Mouse (Mus musculus): ENCODE measurements at regions not wholly inside any gene's neighbourhood (a gene's known extent, or its start where the extent isn't known, plus 50 kb on each side); places are given as distances from the start of the nearest gene placed in this dataset.

DNA sequence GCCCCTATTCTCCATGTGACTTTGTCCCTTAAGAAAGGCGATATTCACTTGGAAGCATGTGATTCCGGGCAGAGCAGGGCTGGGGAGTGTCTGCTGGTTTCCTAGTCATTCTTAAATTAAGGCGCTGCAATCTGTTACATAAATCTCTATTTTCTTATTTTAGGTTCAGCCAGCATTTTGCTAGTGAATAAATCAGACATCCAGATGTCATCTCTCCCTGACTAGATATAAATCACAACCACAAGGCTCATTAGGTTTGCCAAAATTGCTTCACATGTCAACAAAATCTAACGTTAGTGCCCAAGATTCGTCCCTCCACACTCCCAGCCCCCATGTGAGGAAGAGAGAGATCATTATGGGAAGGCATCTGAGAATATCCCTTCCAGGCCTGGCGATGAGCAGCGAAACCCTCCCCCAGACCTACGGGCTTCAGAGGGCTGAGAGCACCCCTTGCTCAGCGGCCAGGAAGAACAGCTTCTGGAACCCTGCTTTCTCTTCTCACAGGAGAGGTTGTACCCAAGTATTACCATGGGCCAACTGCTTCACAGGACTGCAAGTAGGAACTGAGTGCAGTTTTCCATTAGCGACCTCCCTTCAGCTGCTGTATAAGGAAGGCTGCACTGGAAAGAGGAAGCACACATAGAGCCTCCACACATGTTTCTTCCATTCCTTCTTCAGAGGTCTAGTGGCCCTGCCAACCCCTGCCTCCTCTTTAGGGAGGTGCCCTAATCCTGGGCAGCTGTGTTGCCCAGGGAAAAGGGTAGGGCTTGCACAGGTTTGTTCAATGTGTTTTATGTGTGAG is 250.5 kb downstream of the Hivep2 start:
- no peak overlapping the region for H3K9ac ChIP-seq
- ATAC-seq (ENCODE audit: low FRiP score): no peak
- H3K27ac ChIP-seq: no peak overlapping the region
- no peaks in the 10 kb centered on the region; the same call in 1 of the 2 replicates for H3K9me3 ChIP-seq
- no peak overlapping the region for H3K4me3 ChIP-seq
- no peaks in the 10 kb centered on the region for H3K27me3 ChIP-seq
- no peak overlapping the region for H3K4me2 ChIP-seq
- H3K36me3 ChIP-seq: no peaks in the 10 kb centered on the region
- 83% methylated on average over 10 of the region's 10 CpGs for WGBS
- H3K4me1 ChIP-seq (replicated peaks): no peaks in the 10 kb centered on the region

GRCm38 (mm10) chr10:14215512-14215911 is 249.6 kb downstream of the Hivep2 start:
- Histone ChIP-seq H3K4me3 (no peak overlapping the region), H3K9ac (no peak overlapping the region), H3K27ac (no peak overlapping the region), H3K4me1 (replicated peaks) (no peaks in the 10 kb centered on the region), H3K36me3 (no peaks in the 10 kb centered on the region), H3K9me3 (no peaks in the 10 kb centered on the region; the same call in 1 of the 2 replicates), H3K27me3 (no peaks in the 10 kb centered on the region), H3K4me2 (no peak overlapping the region)
- WGBS: 85% methylated on average over 4 of the region's 4 CpGs
- no peak for ATAC-seq (ENCODE audit: low FRiP score)

- H3K36me3 ChIP-seq: no peaks in the 10 kb centered on the region
- H3K9ac ChIP-seq: no peak overlapping the region
- no peak for ATAC-seq (ENCODE audit: low FRiP score)
- no peak overlapping the region for H3K4me3 ChIP-seq
- H3K27me3 ChIP-seq: no peaks in the 10 kb centered on the region
- no peaks in the 10 kb centered on the region; the same call in 1 of the 2 replicates for H3K9me3 ChIP-seq
- no peak overlapping the region for H3K27ac ChIP-seq
- no peak overlapping the region for H3K4me2 ChIP-seq
- WGBS: 91% methylated on average over 5 of the region's 5 CpGs
- no peaks in the 10 kb centered on the region for H3K4me1 ChIP-seq (replicated peaks)
Observed at GRCm38 (mm10) chr10:14213536-14213935, 247.7 kb downstream of the Hivep2 start.

GRCm38 (mm10) chr10:14211926-14212325 is 246.1 kb downstream of the Hivep2 start:
- no peaks in the 10 kb centered on the region; the same call in 1 of the 2 replicates for H3K4me1 ChIP-seq (replicated peaks)
- WGBS: 77% methylated on average over 6 of the region's 6 CpGs
- no peak for ATAC-seq (ENCODE audit: low FRiP score)

DNA sequence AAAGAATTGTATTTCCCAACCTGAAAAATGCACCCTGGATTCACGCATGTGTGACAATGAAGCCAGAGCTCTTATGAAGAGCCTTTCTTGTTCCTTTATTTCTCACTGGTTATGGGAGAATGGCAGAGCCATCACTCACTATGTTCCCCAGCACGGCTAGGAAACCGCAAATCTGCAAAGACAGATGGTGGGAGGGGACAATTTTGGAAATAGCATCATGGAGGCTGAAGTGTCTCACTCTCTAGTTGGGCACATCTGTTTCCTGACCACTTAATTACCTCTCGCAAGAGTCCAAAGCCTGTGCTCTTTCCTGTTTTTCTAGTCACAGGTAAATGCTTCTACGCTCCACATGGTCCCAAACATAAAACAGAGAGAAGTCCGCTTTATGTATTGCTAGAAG is 245.6 kb downstream of the Hivep2 start:
- Histone ChIP-seq H3K27ac (no peak overlapping the region), H3K9me3 (no peaks in the 10 kb centered on the region), H3K4me1 (replicated peaks) (no peaks in the 10 kb centered on the region; the same call in 1 of the 2 replicates), H3K9ac (no peak overlapping the region), H3K36me3 (no peaks in the 10 kb centered on the region), H3K27me3 (no peaks in the 10 kb centered on the region), H3K4me3 (no peak overlapping the region), H3K4me2 (no peak overlapping the region)
- WGBS: 83% methylated on average over 6 of the region's 6 CpGs
- no peak for ATAC-seq (ENCODE audit: low FRiP score)

More at GRCm38 (mm10) chr10:14211926-14212325, 246.1 kb downstream of the Hivep2 start:
- no peak overlapping the region for H3K4me3 ChIP-seq
- no peaks in the 10 kb centered on the region for H3K9me3 ChIP-seq
- H3K4me2 ChIP-seq: no peak overlapping the region
- H3K27ac ChIP-seq: no peak overlapping the region
- H3K36me3 ChIP-seq: no peaks in the 10 kb centered on the region
- H3K9ac ChIP-seq: no peak overlapping the region
- H3K27me3 ChIP-seq: no peaks in the 10 kb centered on the region

- no peak overlapping the region for H3K9ac ChIP-seq
- H3K27ac ChIP-seq: no peak overlapping the region
- ATAC-seq (ENCODE audit: low FRiP score): no peak
- WGBS: 90% methylated on average over 8 of the region's 8 CpGs
- H3K4me1 ChIP-seq (replicated peaks): no peaks in the 10 kb centered on the region; the same call in 1 of the 2 replicates
- no peaks in the 10 kb centered on the region for H3K36me3 ChIP-seq
- H3K27me3 ChIP-seq: no peaks in the 10 kb centered on the region
- H3K4me3 ChIP-seq: no peak overlapping the region
- no peaks in the 10 kb centered on the region for H3K9me3 ChIP-seq
- H3K4me2 ChIP-seq: no peak overlapping the region
Observed at GRCm38 (mm10) chr10:14210445-14210844, 244.6 kb downstream of the Hivep2 start.

DNA sequence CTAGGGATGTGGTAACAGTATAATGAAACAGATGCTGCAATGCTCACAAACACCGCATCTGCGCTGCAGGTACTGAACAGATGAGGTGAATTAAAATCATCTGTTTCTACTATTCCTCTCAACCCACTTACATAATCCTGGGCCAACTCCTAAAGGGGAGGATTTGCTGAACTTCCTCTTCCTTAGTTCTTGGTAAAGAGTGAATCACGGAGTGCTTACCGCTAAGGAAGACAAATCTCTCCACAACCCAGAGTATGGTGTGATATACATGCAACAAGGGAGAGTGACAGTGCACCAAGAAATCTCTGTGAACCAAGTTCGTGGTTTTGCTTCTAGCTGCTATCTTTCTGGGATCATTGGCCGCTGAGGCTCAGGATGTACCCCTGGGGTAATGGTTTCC is 244.2 kb downstream of the Hivep2 start:
- Histone ChIP-seq H3K9ac (no peak overlapping the region), H3K36me3 (no peaks in the 10 kb centered on the region), H3K4me1 (replicated peaks) (no peaks in the 10 kb centered on the region; the same call in 1 of the 2 replicates), H3K9me3 (no peaks in the 10 kb centered on the region), H3K27ac (no peak overlapping the region), H3K4me3 (no peak overlapping the region), H3K4me2 (no peak overlapping the region), H3K27me3 (no peaks in the 10 kb centered on the region)
- 85% methylated on average over 6 of the region's 6 CpGs for WGBS
- ATAC-seq (ENCODE audit: low FRiP score): no peak

DNA sequence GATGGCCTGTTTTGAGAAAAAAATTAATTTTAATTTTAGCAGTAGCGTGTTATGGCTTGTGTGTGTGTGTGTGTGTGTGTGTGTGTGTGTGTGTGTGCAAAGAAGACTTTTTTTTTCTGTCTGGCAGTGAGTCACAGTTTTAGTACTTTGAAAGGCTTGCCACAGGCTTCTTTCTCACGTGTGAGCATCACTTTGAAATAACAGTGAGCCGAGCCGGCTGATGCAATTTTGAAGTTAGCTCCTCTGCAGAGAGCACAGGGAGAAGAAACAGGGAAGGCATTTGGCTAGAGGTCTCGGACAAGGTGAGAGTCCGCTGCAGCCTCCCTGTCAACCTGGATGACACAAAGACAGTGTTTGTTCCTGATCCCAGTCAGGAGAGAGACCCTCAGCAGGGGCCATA is 242.3 kb downstream of the Hivep2 start:
- ATAC-seq (ENCODE audit: low FRiP score): no peak
- Histone ChIP-seq H3K36me3 (no peaks in the 10 kb centered on the region), H3K27ac (no peak overlapping the region), H3K4me1 (replicated peaks) (no peaks in the 10 kb centered on the region; the same call in 1 of the 2 replicates), H3K9me3 (no peaks in the 10 kb centered on the region), H3K4me2 (no peak overlapping the region), H3K27me3 (no peaks in the 10 kb centered on the region), H3K9ac (no peak overlapping the region), H3K4me3 (no peak overlapping the region)
- 78% methylated on average over 6 of the region's 6 CpGs for WGBS

DNA sequence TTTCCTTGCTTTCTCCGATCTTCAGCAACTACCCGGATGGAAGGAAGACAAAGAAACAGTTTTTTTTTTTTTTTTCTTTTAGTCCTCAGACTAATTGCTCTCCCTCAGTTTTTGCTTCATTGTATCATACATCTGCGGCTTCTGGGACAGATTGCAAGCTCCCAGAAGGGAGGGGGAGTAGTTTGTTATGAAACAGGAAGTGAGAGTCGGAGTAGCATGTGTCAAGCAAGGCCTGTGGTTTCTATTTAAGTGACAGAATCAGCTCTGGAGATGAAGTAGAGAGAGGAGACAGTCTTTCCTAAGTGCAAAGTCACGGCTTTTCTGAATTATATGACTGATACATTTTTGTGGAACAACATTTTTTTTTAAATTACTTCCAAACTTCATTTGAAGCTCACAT is 241.7 kb downstream of the Hivep2 start:
- no peak for ATAC-seq (ENCODE audit: low FRiP score)
- no peaks in the 10 kb centered on the region; the same call in 1 of the 2 replicates for H3K4me1 ChIP-seq (replicated peaks)
- no peaks in the 10 kb centered on the region for H3K9me3 ChIP-seq
- no peak overlapping the region for H3K4me3 ChIP-seq
- H3K27ac ChIP-seq: no peak overlapping the region
- no peaks in the 10 kb centered on the region for H3K36me3 ChIP-seq
- H3K4me2 ChIP-seq: no peak overlapping the region
- no peak overlapping the region for H3K9ac ChIP-seq
- 61% methylated on average over 5 of the region's 5 CpGs for WGBS
- no peaks in the 10 kb centered on the region for H3K27me3 ChIP-seq

GRCm38 (mm10) chr10:14207051-14207570 is 241.2 kb downstream of the Hivep2 start:
- no peaks in the 10 kb centered on the region for H3K9me3 ChIP-seq
- 79% methylated on average over 5 of the region's 5 CpGs for WGBS
- no peak overlapping the region for H3K9ac ChIP-seq
- H3K4me3 ChIP-seq: no peak overlapping the region
- no peaks in the 10 kb centered on the region for H3K27me3 ChIP-seq
- H3K36me3 ChIP-seq: no peaks in the 10 kb centered on the region
- H3K4me2 ChIP-seq: no peak overlapping the region
- no peak for ATAC-seq (ENCODE audit: low FRiP score)
- no peaks in the 10 kb centered on the region; the same call in 1 of the 2 replicates for H3K4me1 ChIP-seq (replicated peaks)
- no peak overlapping the region for H3K27ac ChIP-seq
